Comparison of ENCODE assay signal across 9 mouse cellular contexts in the genomic region with DNA sequence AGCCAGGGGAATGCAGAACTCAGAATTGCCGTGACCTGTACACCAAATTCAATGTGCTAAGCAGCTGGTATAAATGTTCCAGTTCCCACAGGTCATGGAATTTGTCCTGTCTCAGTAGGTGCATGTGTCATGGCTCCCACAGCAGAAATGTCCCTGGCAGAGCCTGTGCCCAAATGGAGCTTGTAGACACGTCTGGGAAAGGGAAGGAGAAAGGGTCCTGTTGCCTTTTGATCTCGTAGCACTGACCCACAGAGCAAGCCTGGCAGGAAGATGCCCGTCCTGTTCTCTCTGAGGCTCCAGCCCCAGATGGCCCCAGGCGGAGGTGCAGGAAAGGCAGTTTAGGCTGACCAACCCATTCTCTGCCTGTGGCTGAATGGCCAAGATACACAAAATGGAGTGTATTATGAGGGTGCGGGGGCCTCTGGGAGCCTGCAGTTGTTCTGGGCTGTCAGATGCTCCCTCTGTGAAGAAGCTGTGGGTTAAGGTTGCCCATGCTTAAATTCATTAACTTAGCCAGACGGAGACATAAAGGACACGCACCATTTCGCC.
DNase-seq lines count a peak whose midpoint lies in the region; ATAC-seq and TF ChIP-seq lines count a peak whose summit lies in the region.
"Had no signal": no experiment of that assay in that cellular context is flagged by ENCODE, and none has a peak within 500 bp of the region (broad histone marks: within the 10 kb centered on the region; RNA-seq: fewer than 3 reads in every experiment).

No protein-coding gene starts in this region.

- no peak overlapping the region for H3K4me3 ChIP-seq in neural tube, embryonic 11.5 days (ENCODE audit: low read depth, low read length)
- H3K4me3 ChIP-seq in limb, embryonic 13.5 days = no peak overlapping the region
- no peak overlapping the region for H3K4me3 ChIP-seq in stomach, postnatal 0 days (ENCODE audit: low read depth, low read length)

- peak; percentile 11; the same call in 1 of the 2 replicates for ATAC-seq in frontal cortex, adult (ENCODE audit: low TSS enrichment)
- ATAC-seq in neural tube, embryonic 11.5 days (ENCODE audit: insufficient read depth, low FRiP score, low TSS enrichment) = 0 out of 2 replicates have a peak, but pooled peaks have one; percentile 18
- no peak for ATAC-seq in limb, embryonic 13.5 days (ENCODE audit: low FRiP score, low read depth)
- ATAC-seq in stomach, postnatal 0 days (ENCODE audit: low FRiP score, low TSS enrichment) = no peak

- H3K4me2 ChIP-seq in neural tube, embryonic 11.5 days (ENCODE audit: low read depth) = no peak overlapping the region
- H3K4me2 ChIP-seq in limb, embryonic 13.5 days (replicated peaks) = no peak overlapping the region
- no peak overlapping the region for H3K4me2 ChIP-seq in stomach, postnatal 0 days (replicated peaks; ENCODE audit: low read depth)

- no peak for DNase-seq in frontal cortex, postnatal 36 days (ENCODE audit: low spot score in 2 of 2)
- no peak for DNase-seq in neural tube, embryonic 11.5 days (ENCODE audit: low spot score)
- DNase-seq in neural tube, embryonic 10.5 days (ENCODE audit: extremely low spot score, low spot score) = no peak
- no peak for DNase-seq in stomach, postnatal 0 days (ENCODE audit: low spot score)
- no peak for DNase-seq in adrenal gland, adult 8-10 months
- DNase-seq in urinary bladder, postnatal 25 days (ENCODE audit: low spot score) = no peak
- DNase-seq: cerebellum, adult 11 months had no signal

- peaks cover 43% of the 10 kb centered on the region for H3K4me1 ChIP-seq in neural tube, embryonic 11.5 days (ENCODE audit: control insufficient read depth, insufficient read depth, low read length)
- peaks cover 55% of the 10 kb centered on the region for H3K4me1 ChIP-seq in limb, embryonic 13.5 days
- peaks cover 6% of the 10 kb centered on the region; the same call in 1 of the 2 replicates for H3K4me1 ChIP-seq in stomach, postnatal 0 days (replicated peaks; ENCODE audit: control insufficient read depth, insufficient read depth)

- no peaks in the 10 kb centered on the region for H3K27me3 ChIP-seq in neural tube, embryonic 11.5 days (ENCODE audit: control insufficient read depth, insufficient read depth, low read length)
- no peaks in the 10 kb centered on the region for H3K27me3 ChIP-seq in limb, embryonic 13.5 days
- no peaks in the 10 kb centered on the region for H3K27me3 ChIP-seq in stomach, postnatal 0 days (ENCODE audit: control insufficient read depth, insufficient read depth, low read length)

- TF ChIP-seq EP300 in stomach, postnatal 0 days (optimal IDR thresholded peaks at IDR 0.05) = no peak

- no peaks in the 10 kb centered on the region; the same call in 1 of the 2 replicates for H3K36me3 ChIP-seq in neural tube, embryonic 11.5 days (ENCODE audit: control insufficient read depth, insufficient read depth, low read length)
- peaks cover 13% of the 10 kb centered on the region; the same call in 1 of the 2 replicates for H3K36me3 ChIP-seq in limb, embryonic 13.5 days
- no peaks in the 10 kb centered on the region for H3K36me3 ChIP-seq in stomach, postnatal 0 days (ENCODE audit: control insufficient read depth, insufficient read depth, low read length)

- no peaks in the 10 kb centered on the region for H3K9me3 ChIP-seq in neural tube, embryonic 11.5 days (ENCODE audit: control insufficient read depth, low read length)
- no peaks in the 10 kb centered on the region for H3K9me3 ChIP-seq in limb, embryonic 13.5 days
- no peaks in the 10 kb centered on the region for H3K9me3 ChIP-seq in stomach, postnatal 0 days (ENCODE audit: control insufficient read depth, low read length)

- no peak for TF ChIP-seq CTCF in stomach, postnatal 0 days (IDR thresholded peaks at IDR 0.05; ENCODE audit: low read depth)

- peak overlapping the region; percentile 87 for H3K27ac ChIP-seq in neural tube, embryonic 11.5 days (ENCODE audit: low read depth, low read length)
- H3K27ac ChIP-seq in limb, embryonic 13.5 days = peak overlapping the region; percentile 69; the same call in 1 of the 2 replicates
- H3K27ac ChIP-seq in stomach, postnatal 0 days (replicated peaks) = peak overlapping the region; percentile 40; the same call in 1 of the 2 replicates

- H3K9ac ChIP-seq in neural tube, embryonic 11.5 days (ENCODE audit: low read length) = peak overlapping the region; percentile 42
- H3K9ac ChIP-seq in limb, embryonic 13.5 days = peak overlapping the region; percentile 43; the same call in 1 of the 2 replicates
- no peak overlapping the region for H3K9ac ChIP-seq in stomach, postnatal 0 days (ENCODE audit: low read length)

- 45% methylated on average over 9 of the region's 9 CpGs for WGBS in neural tube, embryonic 11.5 days
- WGBS in limb, embryonic 13.5 days = 55% methylated on average over 9 of the region's 9 CpGs
- 70% methylated on average over 9 of the region's 9 CpGs for WGBS in stomach, postnatal 0 days

Comparison
In these comparisons a context has a peak if more than half of its experiments do, and no peak if none do; other contexts are left out.
1. ATAC-seq: peak in frontal cortex, adult (single experiment) and neural tube, embryonic 11.5 days (single experiment); none in limb, embryonic 13.5 days (single experiment) and stomach, postnatal 0 days (single experiment).
2. Peak in every context shown above with its lines, with median percentiles within 50 percentile points of each other: H3K27ac ChIP-seq.